Mouse (Mus musculus) brain, embryonic 14.5 days (tissue): ENCODE measurements around the gene Nup62.

ENCODE experiments used
- CTCF ChIP-seq: fragments of 200-500 bp; IDR thresholded peaks from 2 replicates; pipeline ENCODE4 v1.5.1; 2012; ENCODE audit warnings: inconsistent platforms, mild to moderate bottlenecking, moderate library complexity, borderline replicate concordance; ENCODE audit not compliant: insufficient read depth, insufficient read length; ENCODE audit errors: extremely low read depth
- POLR2A ChIP-seq: fragments of 200-500 bp; IDR thresholded peaks from 2 replicates; pipeline ENCODE4 v1.6.1; 2012; ENCODE audit warnings: mild to moderate bottlenecking, inconsistent platforms, borderline replicate concordance; ENCODE audit not compliant: poor library complexity, insufficient read depth, insufficient read length, severe bottlenecking; ENCODE audit errors: extremely low read depth

DNA sequence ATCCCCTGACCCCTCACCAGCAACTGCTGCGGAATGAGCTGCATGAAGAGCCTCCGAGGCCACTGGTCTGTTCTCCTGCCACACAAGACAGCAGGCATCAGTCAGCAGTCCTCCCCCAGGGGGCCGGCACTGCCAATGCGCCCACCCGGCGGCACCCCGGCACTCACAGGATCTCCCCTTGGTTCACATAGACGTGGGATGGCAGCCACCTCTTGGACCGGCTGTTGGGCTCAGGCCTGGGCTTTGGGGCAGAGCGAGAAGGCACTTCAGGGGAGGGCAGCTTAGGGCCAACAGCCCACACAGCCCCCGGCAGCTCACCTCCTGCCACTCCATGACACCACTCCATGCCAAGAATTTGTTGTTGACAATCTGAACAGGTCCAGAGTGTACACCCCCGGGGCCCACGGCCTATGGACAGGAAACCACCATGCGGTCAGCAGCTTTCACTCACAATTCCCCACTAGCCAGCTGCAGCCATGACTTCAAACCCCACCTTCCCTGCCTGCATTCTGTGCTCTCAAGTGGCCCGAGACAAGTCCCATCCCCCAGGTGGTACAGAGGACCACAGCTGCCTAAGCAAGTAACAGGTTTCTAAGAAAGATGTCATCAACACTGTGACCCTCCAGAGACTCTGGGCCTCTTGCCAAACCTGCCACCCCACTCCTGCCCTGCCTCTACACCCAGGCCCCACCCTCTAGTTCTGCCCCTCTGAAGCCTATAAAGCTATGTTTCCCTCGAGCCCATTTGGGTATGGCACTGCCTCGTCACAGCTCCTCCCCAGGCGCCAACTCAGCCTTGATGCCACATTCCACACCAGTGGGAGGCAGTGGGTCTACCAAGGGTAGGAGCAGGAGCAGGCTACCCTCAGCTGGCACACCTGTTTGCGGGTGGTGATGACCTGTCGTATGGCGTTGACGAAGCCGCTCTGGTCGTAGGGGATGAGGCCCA lies 49.0 kb downstream of the Nup62 start:
- TF ChIP-seq POLR2A (no peak), CTCF (no peak)
